Mouse (Mus musculus): Measurements from ENCODE around the gene Ubap1. TPM values are rescaled to one million over a fixed set of nuclear protein-coding genes. Genes with fewer than 3 reads are reported as not detected.

Ubap1 gene
- polyA plus RNA-seq, 1 experiment: 24.6 TPM

DNA sequence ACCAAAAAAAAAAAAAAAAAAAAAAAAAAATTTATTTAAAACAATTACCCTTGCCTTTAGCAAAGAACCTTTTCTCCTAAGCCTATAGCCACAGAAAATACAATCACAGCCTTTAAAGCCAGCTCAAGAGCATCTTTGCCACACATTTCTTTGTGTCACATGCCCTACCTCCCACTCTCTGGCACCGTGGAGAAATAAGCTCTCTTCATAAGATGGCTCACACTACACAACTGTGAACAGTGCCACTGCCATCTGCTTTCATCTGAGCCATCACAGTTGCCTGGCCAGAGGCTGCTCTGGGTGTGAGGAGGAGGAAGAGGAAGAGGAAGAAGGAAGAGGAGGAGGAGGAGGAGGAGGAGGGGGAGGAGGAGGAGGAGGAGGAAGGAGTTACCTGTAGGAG lies 60.5 kb downstream of the Ubap1 start:
- TF ChIP-seq POLR2A (IDR thresholded peaks at IDR 0.05; ENCODE audit: low read depth, low read length) (no peak), CTCF (IDR thresholded peaks at IDR 0.05; ENCODE audit: extremely low read depth, insufficient read length, insufficient replicate concordance, low read depth, low read length) (no peak)
- no peaks in the 10 kb centered on the region for H3K27me3 ChIP-seq (ENCODE audit: control insufficient read depth, insufficient read depth, low read length)
- H3K36me3 ChIP-seq (ENCODE audit: control insufficient read depth, insufficient read depth, low read length): no peaks in the 10 kb centered on the region
- H3K27ac ChIP-seq (ENCODE audit: insufficient read depth, low read depth, low read length): no peak overlapping the region
- no peak overlapping the region for H3K4me3 ChIP-seq (ENCODE audit: low read depth, low read length)
- WGBS: 94% methylated on average over 1 of the region's 1 CpGs
- no peaks in the 10 kb centered on the region for H3K4me1 ChIP-seq (ENCODE audit: control insufficient read depth, insufficient read depth, insufficient read length, low read length)

DNA sequence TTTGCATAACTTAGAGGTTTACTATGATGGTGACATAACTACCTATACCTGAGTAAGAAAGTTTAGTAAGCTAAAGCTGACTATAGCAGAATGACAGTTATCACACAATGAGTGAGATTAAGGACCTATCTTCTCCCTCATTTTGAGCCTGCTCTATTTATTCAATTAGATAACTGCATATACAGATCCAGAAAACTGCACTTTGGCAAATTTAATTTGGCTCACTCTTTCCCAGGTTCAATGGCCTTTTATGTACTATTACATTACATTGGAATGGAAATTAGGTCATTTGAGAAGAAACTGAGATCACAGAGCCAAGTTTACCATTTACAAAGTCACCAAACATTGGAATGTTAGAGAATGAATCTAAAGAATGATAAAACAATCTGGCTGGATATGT lies 68.2 kb downstream of the Ubap1 start:
- no peaks in the 10 kb centered on the region for H3K27me3 ChIP-seq (ENCODE audit: control insufficient read depth, insufficient read depth, low read length)
- TF ChIP-seq POLR2A (IDR thresholded peaks at IDR 0.05; ENCODE audit: low read depth, low read length) (no peak), CTCF (IDR thresholded peaks at IDR 0.05; ENCODE audit: extremely low read depth, insufficient read length, insufficient replicate concordance, low read depth, low read length) (no peak)
- no peaks in the 10 kb centered on the region for H3K36me3 ChIP-seq (ENCODE audit: control insufficient read depth, insufficient read depth, low read length)
- no peak overlapping the region for H3K4me3 ChIP-seq (ENCODE audit: low read depth, low read length)
- no peaks in the 10 kb centered on the region for H3K4me1 ChIP-seq (ENCODE audit: control insufficient read depth, insufficient read depth, insufficient read length, low read length)
- H3K27ac ChIP-seq (ENCODE audit: insufficient read depth, low read depth, low read length): no peak overlapping the region

DNA sequence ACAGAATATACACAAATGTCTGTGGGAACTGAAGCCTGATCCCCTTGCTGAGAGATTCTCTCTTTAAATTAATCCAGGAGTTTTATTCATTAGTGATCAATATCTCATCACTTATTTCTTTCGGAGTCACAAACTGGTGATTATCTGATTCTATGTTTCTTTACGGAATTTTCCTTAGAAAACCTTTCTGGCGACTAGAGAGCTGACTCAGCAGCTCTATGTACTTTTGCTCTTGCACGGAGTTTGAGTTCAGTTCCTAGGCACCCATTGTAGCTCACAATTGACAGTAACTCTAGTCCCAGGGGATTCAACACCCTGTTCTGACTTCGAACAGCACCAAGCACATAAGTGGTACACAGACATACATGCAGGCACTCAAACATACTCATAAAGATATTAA lies 90.1 kb downstream of the Ubap1 start:
- H3K27ac ChIP-seq (ENCODE audit: insufficient read depth, low read depth, low read length): no peak overlapping the region
- no peaks in the 10 kb centered on the region for H3K4me1 ChIP-seq (ENCODE audit: control insufficient read depth, insufficient read depth, insufficient read length, low read length)
- H3K36me3 ChIP-seq (ENCODE audit: control insufficient read depth, insufficient read depth, low read length): no peaks in the 10 kb centered on the region
- H3K27me3 ChIP-seq (ENCODE audit: control insufficient read depth, insufficient read depth, low read length): no peaks in the 10 kb centered on the region
- WGBS: 87% methylated on average over 5 of the region's 5 CpGs
- H3K4me3 ChIP-seq (ENCODE audit: low read depth, low read length): no peak overlapping the region
- TF ChIP-seq CTCF (IDR thresholded peaks at IDR 0.05; ENCODE audit: extremely low read depth, insufficient read length, insufficient replicate concordance, low read depth, low read length) (no peak), POLR2A (IDR thresholded peaks at IDR 0.05; ENCODE audit: low read depth, low read length) (no peak)

Other genes with a start within 250 kb of the Ubap1 start
- gene Nol6, start 224.5 kb upstream of the Ubap1 start, polyA plus RNA-seq (2012; rRNA removed): 10.4 and 16.6 TPM in 2 replicates
- gene Ube2r2, start 213.3 kb upstream of the Ubap1 start, polyA plus RNA-seq (2012; rRNA removed): 9.2 and 25.3 TPM in 2 replicates
- gene Ubap2, start 73.9 kb upstream of the Ubap1 start, polyA plus RNA-seq (2012; rRNA removed): 60.7 and 80.3 TPM in 2 replicates
- gene Dcaf12, start 34.1 kb upstream of the Ubap1 start, polyA plus RNA-seq (2012; rRNA removed): 12.2 and 27.5 TPM in 2 replicates
- gene Kif24, start 115.9 kb downstream of the Ubap1 start, polyA plus RNA-seq (2012; rRNA removed): 0.62 and 1.1 TPM in 2 replicates
- gene Nudt2, start 116.2 kb downstream of the Ubap1 start, polyA plus RNA-seq (2012; rRNA removed): 4.8 and 10.5 TPM in 2 replicates
- gene AI464131, start 154.1 kb downstream of the Ubap1 start, polyA plus RNA-seq (2012; rRNA removed): 4.6 and 10.2 TPM in 2 replicates
- gene 1110017D15Rik, start 168.3 kb downstream of the Ubap1 start, polyA plus RNA-seq (2012; rRNA removed): 0.37 TPM in 1 of 2 replicates, not detected in the other
- 12.5 and 16.0 TPM in 2 replicates for gene Fam219a, start 220.5 kb downstream of the Ubap1 start, polyA plus RNA-seq (2012; rRNA removed)
- 1.3 and 5.4 TPM in 2 replicates for gene Dnaic1, start 220.8 kb downstream of the Ubap1 start, polyA plus RNA-seq (2012; rRNA removed)

Data from small intestine, adult 2 months (tissue).